Mouse (Mus musculus): ENCODE data around the gene Bach1. TPM values are rescaled to one million over a fixed set of nuclear protein-coding genes. Genes with fewer than 3 reads are reported as not detected.

The Bach1 gene
- total RNA-seq (2017): 29.2 and 33.9 TPM in 2 replicates

GRCm38 (mm10) chr16:87698692-87699305, at the start of gene Bach1:
Bach1 (plus strand) TSS chr16:87698945.
- ATAC-seq (replicated peaks; ENCODE audit: low read depth, poor library complexity, severe bottlenecking): peak; percentile 59

DNA sequence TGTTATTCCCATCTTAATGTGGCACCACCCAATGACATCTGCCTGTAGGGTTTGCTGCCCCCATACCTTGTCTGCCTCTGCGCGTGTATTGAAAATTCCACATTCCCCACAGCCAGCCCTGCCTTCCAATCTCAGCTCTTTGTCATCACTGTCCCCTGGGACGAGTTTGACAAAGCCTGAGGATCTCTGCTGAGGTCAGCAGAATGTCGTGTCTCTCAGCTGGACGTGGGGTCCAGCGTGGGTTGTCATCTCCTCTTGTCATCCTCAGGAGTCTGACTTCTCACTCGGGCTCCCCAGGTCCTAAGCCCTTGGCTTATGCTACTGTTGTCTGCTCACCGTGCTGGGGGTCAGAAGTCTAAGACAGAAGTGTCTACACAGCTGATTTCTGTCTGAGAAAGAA, 46.4 kb upstream of the Bach1 start:
- ATAC-seq (replicated peaks; ENCODE audit: low read depth, poor library complexity, severe bottlenecking): no peak

- peak; percentile 59 for ATAC-seq (replicated peaks; ENCODE audit: low read depth, poor library complexity, severe bottlenecking)
These were observed 45.8 kb upstream of the Bach1 start for GRCm38 (mm10) chr16:87652924-87653323.

DNA sequence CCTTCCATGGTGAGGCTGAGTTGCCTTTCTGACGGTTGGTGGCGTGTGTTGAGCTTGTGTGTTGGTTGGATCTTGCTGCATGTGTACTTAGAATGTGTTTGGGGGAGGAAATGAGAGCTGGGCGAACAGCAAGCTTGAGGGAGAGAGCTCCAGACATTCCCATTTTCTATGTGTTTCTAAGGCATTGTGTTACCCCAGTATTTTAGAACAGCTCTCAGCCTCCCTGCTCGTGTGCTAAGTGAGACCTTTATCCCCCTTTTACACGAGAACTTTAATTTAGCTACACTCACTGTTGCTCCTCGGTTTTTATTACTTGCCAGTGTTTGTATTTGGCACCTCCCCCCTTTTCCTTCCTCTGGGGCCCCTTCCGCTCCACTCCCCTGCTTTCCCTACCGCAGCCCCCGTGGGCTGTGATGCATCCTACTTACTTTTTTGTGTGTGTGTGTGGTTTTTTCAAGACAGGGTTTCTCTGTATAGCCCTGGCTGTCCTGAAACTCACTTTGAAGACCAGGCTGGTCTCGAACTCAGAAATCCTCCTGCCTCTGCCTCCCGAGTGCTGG, 44.6 kb upstream of the Bach1 start:
- peak; percentile 77 for ATAC-seq (replicated peaks; ENCODE audit: low read depth, poor library complexity, severe bottlenecking)

GRCm38 (mm10) chr16:87655005-87655404, 43.7 kb upstream of the Bach1 start:
- ATAC-seq (replicated peaks; ENCODE audit: low read depth, poor library complexity, severe bottlenecking): peak; percentile 27

GRCm38 (mm10) chr16:87655579-87655978, 43.2 kb upstream of the Bach1 start:
- ATAC-seq (replicated peaks; ENCODE audit: low read depth, poor library complexity, severe bottlenecking): peak; percentile 24; the same call in 1 of the 2 replicates

- no peak for ATAC-seq (replicated peaks; ENCODE audit: low read depth, poor library complexity, severe bottlenecking)
These were observed 42.0 kb upstream of the Bach1 start for GRCm38 (mm10) chr16:87656771-87657170.

DNA sequence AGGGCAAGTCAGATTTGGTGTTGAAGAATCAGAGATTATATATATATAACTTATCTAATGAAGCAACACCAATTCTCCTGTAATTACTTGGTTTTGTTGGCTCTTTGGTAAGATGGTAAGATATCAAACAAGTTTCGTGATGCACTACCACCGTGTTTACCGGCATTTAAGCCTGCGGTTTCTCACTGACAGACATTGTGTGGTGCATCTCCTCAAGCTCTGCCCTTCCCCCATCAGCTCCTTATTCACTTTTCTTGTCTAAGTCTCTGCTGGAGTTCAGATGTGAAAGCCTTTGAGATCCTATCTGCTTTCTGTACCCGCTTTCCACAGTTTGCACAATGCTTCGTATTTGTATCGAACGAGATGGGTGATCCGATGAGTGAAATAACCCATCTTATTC, 41.5 kb upstream of the Bach1 start:
- ATAC-seq (replicated peaks; ENCODE audit: low read depth, poor library complexity, severe bottlenecking): no peak

DNA sequence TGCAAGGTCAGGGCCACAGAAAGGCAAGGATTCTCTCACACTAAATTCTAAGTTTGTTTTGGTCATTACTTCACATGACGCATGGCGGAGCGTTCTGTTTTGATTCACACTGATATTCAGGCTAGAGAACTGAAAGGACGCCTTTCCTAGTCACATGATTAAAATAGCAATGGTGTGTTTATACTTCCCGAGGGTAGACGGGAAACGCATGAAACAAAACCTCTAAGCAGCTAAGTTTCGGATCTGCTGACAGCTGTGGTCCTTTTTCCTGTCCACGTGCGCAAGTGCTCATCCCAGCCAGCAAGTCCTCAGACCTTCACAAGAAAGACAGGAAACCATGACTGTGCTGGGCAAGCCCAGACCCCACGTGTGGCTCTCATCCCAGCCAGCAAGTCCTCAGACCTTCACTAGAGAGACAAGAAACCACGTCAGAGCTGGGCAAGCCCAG, 37.7 kb upstream of the Bach1 start:
- peak; percentile 75 for ATAC-seq (replicated peaks; ENCODE audit: low read depth, poor library complexity, severe bottlenecking)

DNA sequence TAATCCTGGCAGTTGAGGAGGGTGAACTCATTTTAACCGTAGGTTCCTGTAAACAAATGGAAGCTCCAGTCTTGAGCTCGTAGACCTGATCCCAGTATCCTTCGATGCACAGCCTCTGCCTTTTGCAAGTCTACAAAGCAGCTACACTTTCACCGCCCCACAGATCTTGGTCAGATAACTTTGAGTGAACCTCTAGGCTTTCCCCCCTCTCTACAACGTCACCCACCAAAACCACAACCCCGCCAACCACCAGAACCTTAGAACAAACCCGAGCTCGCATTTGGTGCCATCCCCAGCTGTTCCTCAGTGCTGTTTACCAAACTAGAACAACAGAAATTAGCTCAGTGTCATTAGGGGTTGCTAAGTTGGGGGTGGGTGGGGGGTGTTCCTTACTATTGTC, 37.1 kb upstream of the Bach1 start:
- peak; percentile 48 for ATAC-seq (replicated peaks; ENCODE audit: low read depth, poor library complexity, severe bottlenecking)

GRCm38 (mm10) chr16:87662528-87662927, 36.2 kb upstream of the Bach1 start:
- ATAC-seq (replicated peaks; ENCODE audit: low read depth, poor library complexity, severe bottlenecking): no peak

- peak; percentile 57 for ATAC-seq (replicated peaks; ENCODE audit: low read depth, poor library complexity, severe bottlenecking)
These were observed 34.9 kb upstream of the Bach1 start for GRCm38 (mm10) chr16:87663890-87664289.

DNA sequence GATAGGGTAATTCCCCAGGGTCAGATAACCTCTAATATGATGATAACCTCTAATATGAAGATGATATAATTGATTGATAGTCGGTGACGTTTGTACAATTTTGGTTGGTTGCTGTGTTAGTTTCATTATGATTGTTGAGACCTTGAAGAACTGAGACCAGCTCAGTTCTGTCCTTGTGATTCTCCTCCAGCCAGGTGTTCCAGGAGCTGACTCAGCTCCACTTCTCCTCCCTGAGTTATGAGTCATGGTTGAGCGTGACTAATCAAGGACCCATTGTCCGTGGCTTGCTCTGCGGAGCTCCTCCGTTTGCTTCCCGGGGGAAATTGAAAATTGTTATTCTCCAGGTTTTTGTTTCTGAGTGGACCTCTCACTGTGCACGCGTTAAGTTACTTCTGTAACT, 33.5 kb upstream of the Bach1 start:
- ATAC-seq (replicated peaks; ENCODE audit: low read depth, poor library complexity, severe bottlenecking): no peak

- ATAC-seq (replicated peaks; ENCODE audit: low read depth, poor library complexity, severe bottlenecking): no peak
These were observed 32.8 kb upstream of the Bach1 start for GRCm38 (mm10) chr16:87665752-87666619.

DNA sequence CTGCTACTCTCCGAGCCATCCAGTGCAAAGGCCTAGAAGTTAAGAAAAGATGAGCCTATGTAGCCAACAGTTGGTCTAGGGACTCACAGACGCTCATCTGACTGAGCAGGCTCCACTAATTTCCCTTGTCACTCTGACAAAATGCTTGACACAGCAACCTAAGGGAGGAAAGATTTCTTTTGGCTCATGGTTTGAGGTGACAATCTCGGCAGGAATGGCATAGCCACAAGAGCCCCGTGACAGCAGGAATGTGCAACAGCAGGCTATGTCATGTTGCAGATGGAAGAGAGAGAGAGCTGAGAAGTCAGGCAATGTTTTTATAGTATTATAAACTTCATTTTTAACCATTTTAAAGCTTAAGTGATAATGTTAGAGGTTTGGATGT, 32.1 kb upstream of the Bach1 start:
- no peak for ATAC-seq (replicated peaks; ENCODE audit: low read depth, poor library complexity, severe bottlenecking)

DNA sequence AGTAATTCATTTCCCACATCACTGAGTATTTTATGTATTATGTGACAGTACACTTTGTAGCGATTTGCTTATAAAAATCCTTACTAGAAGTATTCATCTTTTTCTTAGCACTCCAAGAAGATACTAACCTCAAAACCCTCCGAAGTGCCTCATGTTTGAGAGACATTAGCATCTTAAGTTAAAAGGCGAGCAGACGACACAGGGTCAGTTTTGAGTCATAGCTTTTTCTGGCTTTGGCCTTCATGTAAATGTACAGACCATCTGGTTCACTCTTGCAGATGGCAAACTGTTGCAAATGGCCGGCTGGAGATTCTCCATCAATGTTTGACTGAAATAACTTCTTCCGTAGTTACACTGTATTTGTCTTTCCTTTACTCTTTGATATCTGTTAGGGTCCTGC, 30.7 kb upstream of the Bach1 start:
- ATAC-seq (replicated peaks; ENCODE audit: low read depth, poor library complexity, severe bottlenecking): no peak

DNA sequence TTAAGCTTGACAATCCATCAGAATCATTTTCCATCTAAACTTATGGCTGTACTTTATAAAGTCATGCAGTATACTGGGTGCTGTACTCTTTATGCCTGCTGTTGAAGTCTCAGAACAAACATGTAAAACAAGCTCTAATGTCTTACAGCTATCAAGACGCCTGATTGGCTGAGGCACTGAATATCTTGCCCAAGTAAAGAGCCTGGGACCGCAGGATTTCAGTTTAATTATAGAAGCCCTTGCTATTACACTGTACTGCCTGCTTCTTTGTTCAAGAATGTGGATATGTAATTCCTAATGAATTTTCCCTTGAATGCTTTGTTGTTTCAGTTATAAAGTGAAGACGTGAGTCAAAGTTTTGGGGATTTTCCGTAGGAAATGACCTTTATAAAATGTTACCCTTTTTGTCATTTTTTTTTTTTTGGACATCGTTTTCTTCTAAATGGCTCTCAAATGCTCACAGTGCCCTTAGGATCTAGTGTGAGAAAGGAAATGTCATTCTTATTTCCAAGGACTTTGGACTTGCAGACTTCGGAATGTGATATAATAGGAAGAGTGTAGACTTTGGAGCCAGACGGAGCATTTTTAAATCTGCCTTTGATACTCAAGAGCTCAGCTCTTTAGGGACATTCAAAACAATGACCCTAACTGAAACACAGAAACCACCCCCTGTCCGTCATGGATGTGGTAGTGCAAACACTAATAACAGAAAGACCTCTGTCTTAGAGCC, 28.5 kb upstream of the Bach1 start:
- no peak for ATAC-seq (replicated peaks; ENCODE audit: low read depth, poor library complexity, severe bottlenecking)

DNA sequence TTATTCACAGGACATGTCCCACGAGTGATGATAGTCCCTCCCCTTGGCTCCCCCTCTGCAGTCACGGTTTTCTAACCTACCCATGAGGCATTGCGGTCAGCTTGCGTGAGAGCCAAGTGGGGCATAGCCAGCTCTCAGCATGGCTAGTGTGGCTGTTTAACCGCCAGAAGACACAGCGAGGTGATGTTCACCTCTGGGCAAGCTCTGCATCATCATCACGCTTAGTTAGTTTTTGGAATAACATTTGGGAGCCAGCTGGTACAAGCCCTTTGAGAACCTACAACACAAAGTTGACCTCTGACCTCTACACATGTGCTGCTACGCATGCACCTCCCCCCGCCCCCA, 28.0 kb upstream of the Bach1 start:
- ATAC-seq (replicated peaks; ENCODE audit: low read depth, poor library complexity, severe bottlenecking): no peak

- ATAC-seq (replicated peaks; ENCODE audit: low read depth, poor library complexity, severe bottlenecking): 0 out of 2 replicates have a peak, but pooled peaks have one; percentile 47
These were observed 27.4 kb upstream of the Bach1 start for GRCm38 (mm10) chr16:87671336-87671735.

- no peak for ATAC-seq (replicated peaks; ENCODE audit: low read depth, poor library complexity, severe bottlenecking)
These were observed 25.6 kb upstream of the Bach1 start for GRCm38 (mm10) chr16:87673155-87673554.

- no peak for ATAC-seq (replicated peaks; ENCODE audit: low read depth, poor library complexity, severe bottlenecking)
These were observed 22.6 kb upstream of the Bach1 start for GRCm38 (mm10) chr16:87676182-87676581.
